Mouse (Mus musculus): ENCODE measurements around the gene Slc5a1. TPM values are rescaled to one million over a fixed set of nuclear protein-coding genes. Genes with fewer than 3 reads are reported as not detected.

Gene Slc5a1
- polyA plus RNA-seq, 1 experiment: not detected

DNA sequence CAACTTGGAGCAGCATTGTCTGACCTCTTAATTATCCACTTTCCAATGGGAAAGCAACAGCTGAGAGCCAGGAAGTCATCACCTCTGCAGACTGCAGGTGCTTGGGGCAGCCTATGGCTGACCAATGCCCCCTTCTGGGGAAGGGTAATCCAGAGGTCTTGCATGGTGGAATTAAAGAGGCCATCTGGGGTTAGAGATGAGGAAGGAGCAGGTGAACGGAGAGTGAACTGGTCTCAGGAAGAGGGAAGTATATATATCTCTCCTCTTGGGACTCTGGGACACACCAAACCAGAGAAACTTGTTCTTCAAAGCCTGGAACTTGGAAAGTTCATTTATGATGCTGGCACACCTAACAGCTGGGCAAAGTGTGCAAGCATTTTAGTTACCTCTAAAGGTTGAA lies 857 bp downstream of the Slc5a1 start:
- H3K4me3 ChIP-seq (ENCODE audit: insufficient read depth, low read length): no peak overlapping the region
- TF ChIP-seq CTCF (IDR thresholded peaks at IDR 0.05; ENCODE audit: extremely low read depth, insufficient read depth, low read length) (no peak), POLR2A (IDR thresholded peaks at IDR 0.05; ENCODE audit: extremely low read depth, insufficient read depth, low read length) (no peak)
- H3K4me1 ChIP-seq (ENCODE audit: control insufficient read depth, insufficient read depth, low read length): no peaks in the 10 kb centered on the region
- H3K27ac ChIP-seq (ENCODE audit: insufficient read depth, low read length): no peak overlapping the region

DNA sequence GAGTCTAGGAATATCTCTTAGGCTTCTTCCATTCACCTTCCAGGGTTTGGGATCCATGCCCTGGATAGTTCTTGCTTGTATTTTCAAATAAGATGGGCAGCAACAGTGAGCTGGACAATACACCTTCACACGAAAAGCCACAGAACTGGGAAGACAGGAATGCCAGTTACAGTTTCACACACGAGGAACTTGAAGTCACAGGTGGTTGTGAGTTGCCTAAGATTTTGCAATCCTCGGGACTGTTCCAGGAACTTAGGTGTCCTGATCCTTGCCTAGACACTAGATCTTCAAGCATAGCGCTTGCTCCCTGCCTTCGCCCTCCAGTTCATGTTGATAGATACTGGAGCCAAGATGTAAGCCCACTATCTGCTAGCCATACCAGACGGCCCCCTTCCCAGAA lies 1.6 kb downstream of the Slc5a1 start:
- Histone ChIP-seq H3K27ac (ENCODE audit: insufficient read depth, low read length) (no peak overlapping the region), H3K4me1 (ENCODE audit: control insufficient read depth, insufficient read depth, low read length) (no peaks in the 10 kb centered on the region), H3K4me3 (ENCODE audit: insufficient read depth, low read length) (no peak overlapping the region)
- no peak for TF ChIP-seq CTCF (IDR thresholded peaks at IDR 0.05; ENCODE audit: extremely low read depth, insufficient read depth, low read length)
- TF ChIP-seq POLR2A (IDR thresholded peaks at IDR 0.05; ENCODE audit: extremely low read depth, insufficient read depth, low read length): no peak

DNA sequence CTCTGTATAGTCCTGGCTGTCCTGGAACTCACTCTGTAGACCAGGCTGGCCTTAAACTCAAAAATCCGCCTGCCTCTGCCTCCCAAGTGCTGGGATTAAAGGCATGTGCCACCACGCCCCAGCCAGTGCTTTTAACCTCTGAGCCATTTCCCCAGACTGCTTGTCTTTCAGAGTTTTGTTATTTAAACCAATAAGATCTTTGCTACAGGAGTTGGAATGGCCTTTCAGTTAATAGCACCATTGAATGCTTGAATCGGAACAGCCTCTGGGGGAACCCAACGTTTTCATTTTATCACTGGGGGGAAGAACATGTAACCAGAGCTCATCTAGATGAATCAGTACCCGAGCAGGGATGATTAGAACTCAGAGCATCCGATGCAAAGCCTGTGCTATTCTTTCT lies 3.0 kb downstream of the Slc5a1 start:
- H3K4me1 ChIP-seq (ENCODE audit: control insufficient read depth, insufficient read depth, low read length): no peaks in the 10 kb centered on the region
- no peak for TF ChIP-seq POLR2A (IDR thresholded peaks at IDR 0.05; ENCODE audit: extremely low read depth, insufficient read depth, low read length)
- no peak for TF ChIP-seq CTCF (IDR thresholded peaks at IDR 0.05; ENCODE audit: extremely low read depth, insufficient read depth, low read length)
- H3K27ac ChIP-seq (ENCODE audit: insufficient read depth, low read length): no peak overlapping the region
- H3K4me3 ChIP-seq (ENCODE audit: insufficient read depth, low read length): no peak overlapping the region

DNA sequence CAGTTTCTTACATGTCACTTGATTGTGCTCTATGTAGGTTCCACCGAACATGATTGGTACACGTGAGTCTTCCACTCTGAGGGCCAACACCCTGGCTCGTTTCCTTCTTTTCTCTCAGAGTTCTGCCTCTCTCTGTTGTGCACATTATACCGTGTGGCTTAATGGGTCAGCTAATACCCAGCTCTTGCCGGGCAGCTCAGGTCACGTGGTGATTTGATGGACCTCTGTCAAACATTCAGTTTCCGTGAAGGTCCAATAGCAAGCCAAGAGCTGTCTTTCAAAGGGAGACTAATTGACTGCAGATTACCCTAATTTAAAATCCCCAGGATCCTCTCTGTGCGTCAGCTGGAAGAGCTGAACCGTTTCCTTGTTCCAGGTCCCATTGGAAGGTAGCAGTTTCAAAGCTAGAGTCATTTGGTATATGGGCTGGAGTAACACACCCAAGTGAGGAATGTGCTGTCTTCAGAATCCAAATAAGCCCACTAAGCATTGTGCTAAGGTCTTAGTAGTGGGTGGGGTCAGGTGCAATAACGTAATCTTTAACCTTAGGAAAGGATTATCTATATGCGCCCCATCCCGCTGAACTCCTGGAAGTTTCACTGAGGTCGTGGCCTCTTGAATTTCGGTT lies 3.9 kb downstream of the Slc5a1 start:
- Histone ChIP-seq H3K4me3 (ENCODE audit: insufficient read depth, low read length) (no peak overlapping the region), H3K4me1 (ENCODE audit: control insufficient read depth, insufficient read depth, low read length) (no peaks in the 10 kb centered on the region), H3K27ac (ENCODE audit: insufficient read depth, low read length) (no peak overlapping the region)
- TF ChIP-seq POLR2A (IDR thresholded peaks at IDR 0.05; ENCODE audit: extremely low read depth, insufficient read depth, low read length) (no peak), CTCF (IDR thresholded peaks at IDR 0.05; ENCODE audit: extremely low read depth, insufficient read depth, low read length) (no peak)

DNA sequence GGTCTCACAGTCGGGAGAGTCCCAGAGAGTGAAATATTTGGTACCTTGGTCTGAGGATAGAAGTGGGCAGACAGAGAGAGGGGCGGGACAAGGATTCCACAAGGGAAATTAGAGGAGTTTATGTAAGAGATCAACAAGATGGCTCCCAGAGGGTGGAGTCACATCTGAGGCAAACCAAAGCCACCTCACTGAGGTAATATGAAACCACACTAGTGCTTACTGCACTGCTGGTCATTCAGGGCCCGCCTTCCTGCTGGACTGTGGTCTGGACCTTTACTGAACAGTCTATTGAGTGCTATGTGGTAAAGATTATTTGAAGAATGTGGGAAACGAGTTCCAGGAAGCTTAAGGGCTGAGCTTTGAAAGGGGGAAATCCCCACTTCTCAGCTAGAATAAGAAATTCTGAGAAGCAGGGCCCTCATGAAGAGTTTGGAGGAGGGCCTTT lies 17.9 kb downstream of the Slc5a1 start:
- TF ChIP-seq CTCF (IDR thresholded peaks at IDR 0.05; ENCODE audit: extremely low read depth, insufficient read depth, low read length) (no peak), POLR2A (IDR thresholded peaks at IDR 0.05; ENCODE audit: extremely low read depth, insufficient read depth, low read length) (no peak)
- no peak overlapping the region for H3K4me3 ChIP-seq (ENCODE audit: insufficient read depth, low read length)
- H3K4me1 ChIP-seq (ENCODE audit: control insufficient read depth, insufficient read depth, low read length): no peaks in the 10 kb centered on the region
- H3K27ac ChIP-seq (ENCODE audit: insufficient read depth, low read length): no peak overlapping the region

DNA sequence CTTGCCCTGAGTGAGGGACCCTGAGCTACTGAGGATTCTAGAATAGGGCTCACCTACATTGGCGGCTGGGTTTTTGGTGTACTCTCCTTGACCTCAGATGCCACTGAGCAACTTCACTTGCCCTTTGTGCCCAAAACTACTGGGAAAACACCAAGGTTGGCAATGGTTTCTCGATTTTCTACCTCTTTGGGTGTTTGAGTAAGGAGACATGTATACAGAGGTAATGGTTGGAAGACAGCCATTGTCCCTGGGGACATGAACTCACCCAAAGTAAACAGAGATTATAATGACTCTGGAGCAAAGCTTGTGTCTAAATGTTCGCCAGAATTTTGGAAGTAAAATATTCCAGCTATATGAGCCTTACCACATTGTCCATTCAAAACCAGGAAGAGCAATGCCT lies 19.6 kb downstream of the Slc5a1 start:
- no peak overlapping the region for H3K4me3 ChIP-seq (ENCODE audit: insufficient read depth, low read length)
- H3K4me1 ChIP-seq (ENCODE audit: control insufficient read depth, insufficient read depth, low read length): no peaks in the 10 kb centered on the region
- H3K27ac ChIP-seq (ENCODE audit: insufficient read depth, low read length): no peak overlapping the region
- TF ChIP-seq POLR2A (IDR thresholded peaks at IDR 0.05; ENCODE audit: extremely low read depth, insufficient read depth, low read length) (no peak), CTCF (IDR thresholded peaks at IDR 0.05; ENCODE audit: extremely low read depth, insufficient read depth, low read length) (no peak)

DNA sequence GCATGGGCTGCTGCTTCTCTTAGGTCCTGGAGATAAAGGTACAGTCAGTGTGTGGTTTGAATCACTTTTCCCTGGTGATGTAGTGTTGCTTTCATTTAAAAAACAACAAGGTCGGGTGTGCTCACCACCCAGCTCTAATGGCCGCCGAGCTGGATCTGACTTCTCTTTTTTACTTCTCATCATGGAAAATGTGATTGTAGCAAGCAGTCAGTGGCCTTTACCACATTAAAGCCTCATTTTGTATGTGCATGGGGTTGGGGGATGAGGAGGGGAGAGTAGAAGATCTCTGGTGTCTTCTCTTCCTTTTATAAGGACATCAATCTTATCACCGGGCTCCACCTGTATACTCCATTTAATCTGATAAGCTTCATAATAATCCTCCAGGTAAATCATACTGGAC lies 21.3 kb downstream of the Slc5a1 start:
- TF ChIP-seq CTCF (IDR thresholded peaks at IDR 0.05; ENCODE audit: extremely low read depth, insufficient read depth, low read length) (no peak), POLR2A (IDR thresholded peaks at IDR 0.05; ENCODE audit: extremely low read depth, insufficient read depth, low read length) (no peak)
- H3K4me1 ChIP-seq (ENCODE audit: control insufficient read depth, insufficient read depth, low read length): no peaks in the 10 kb centered on the region
- H3K27ac ChIP-seq (ENCODE audit: insufficient read depth, low read length): no peak overlapping the region
- H3K4me3 ChIP-seq (ENCODE audit: insufficient read depth, low read length): no peak overlapping the region

DNA sequence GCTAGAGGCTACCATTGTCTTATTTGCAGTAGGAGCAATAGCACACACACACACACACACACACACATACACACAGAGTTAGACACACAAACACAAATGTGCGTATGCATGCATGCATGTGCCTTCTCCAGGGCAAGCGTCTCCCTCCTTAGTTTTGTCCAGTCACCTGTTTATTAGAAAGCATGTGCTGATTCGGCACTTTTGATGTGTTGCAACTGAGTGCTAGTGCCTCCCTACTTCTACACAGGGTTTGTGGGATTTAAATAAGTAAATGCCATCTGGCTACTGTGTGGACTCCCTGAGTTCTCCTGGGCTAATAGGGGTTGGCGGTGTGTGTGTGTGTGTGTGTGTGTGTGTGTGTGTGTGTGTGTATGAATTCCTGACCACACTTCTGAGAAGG lies 30.1 kb downstream of the Slc5a1 start:
- TF ChIP-seq POLR2A (IDR thresholded peaks at IDR 0.05; ENCODE audit: extremely low read depth, insufficient read depth, low read length) (no peak), CTCF (IDR thresholded peaks at IDR 0.05; ENCODE audit: extremely low read depth, insufficient read depth, low read length) (no peak)
- Histone ChIP-seq H3K4me3 (ENCODE audit: insufficient read depth, low read length) (no peak overlapping the region), H3K27ac (ENCODE audit: insufficient read depth, low read length) (no peak overlapping the region), H3K4me1 (ENCODE audit: control insufficient read depth, insufficient read depth, low read length) (no peaks in the 10 kb centered on the region)

DNA sequence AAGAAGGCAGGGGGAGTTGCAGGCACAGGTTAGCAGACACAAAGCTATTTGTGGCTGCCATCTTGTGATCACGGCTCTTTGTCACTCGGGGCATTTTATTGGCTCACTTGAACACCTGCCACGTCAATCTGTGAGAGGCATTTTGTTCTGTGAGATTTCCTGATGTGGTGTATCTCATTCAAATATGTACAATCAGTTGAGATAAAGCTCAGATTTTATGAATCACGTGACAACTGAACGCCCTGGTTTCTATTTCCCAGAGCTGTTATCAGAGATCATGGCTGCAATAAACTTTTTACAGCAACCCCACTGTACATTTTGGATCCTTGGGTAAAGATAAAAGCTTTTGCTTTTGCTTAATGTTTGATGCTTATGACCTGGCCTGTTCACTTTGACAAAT lies 31.6 kb downstream of the Slc5a1 start:
- H3K4me1 ChIP-seq (ENCODE audit: control insufficient read depth, insufficient read depth, low read length): no peaks in the 10 kb centered on the region
- no peak overlapping the region for H3K4me3 ChIP-seq (ENCODE audit: insufficient read depth, low read length)

DNA sequence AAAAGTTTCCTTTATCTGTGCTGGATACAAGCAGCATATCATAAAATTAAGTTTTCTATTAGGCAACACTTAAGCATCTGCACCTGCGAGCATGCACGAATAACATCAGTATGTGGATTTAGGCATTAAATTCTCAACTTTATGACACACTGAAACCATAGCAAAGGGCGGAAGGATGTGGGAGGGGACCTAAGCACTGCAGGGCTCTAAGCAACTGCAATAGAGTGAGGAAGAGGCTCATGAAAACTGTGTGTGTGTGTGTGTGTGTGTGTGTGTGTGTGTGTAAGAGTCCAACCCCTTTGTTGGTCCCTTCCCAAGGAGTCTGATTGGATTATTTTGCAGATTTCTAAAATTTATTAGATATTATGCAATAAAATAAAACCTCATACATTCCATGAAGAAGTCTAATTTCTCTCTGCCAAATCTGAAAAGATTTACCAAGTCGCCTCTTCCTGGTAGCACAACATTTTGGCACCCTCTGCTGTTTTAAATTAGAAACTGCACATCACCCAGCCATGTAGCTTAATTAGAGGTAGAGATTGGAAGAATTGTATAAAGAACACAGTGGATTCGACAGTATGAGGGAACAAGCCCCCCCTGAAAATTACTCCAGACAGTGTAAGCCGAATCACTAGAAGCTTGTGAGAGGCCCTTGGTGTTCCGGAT lies 38.9 kb downstream of the Slc5a1 start:
- Histone ChIP-seq H3K4me3 (ENCODE audit: insufficient read depth, low read length) (no peak overlapping the region), H3K27ac (ENCODE audit: insufficient read depth, low read length) (no peak overlapping the region), H3K4me1 (ENCODE audit: control insufficient read depth, insufficient read depth, low read length) (no peaks in the 10 kb centered on the region)
- TF ChIP-seq CTCF (IDR thresholded peaks at IDR 0.05; ENCODE audit: extremely low read depth, insufficient read depth, low read length) (peak; percentile 36; the same call in 1 of the 2 replicates), POLR2A (IDR thresholded peaks at IDR 0.05; ENCODE audit: extremely low read depth, insufficient read depth, low read length) (no peak)

More for the DNA sequence above, 31.6 kb downstream of the Slc5a1 start:
- TF ChIP-seq CTCF (IDR thresholded peaks at IDR 0.05; ENCODE audit: extremely low read depth, insufficient read depth, low read length) (no peak), POLR2A (IDR thresholded peaks at IDR 0.05; ENCODE audit: extremely low read depth, insufficient read depth, low read length) (no peak)
- H3K27ac ChIP-seq (ENCODE audit: insufficient read depth, low read length): no peak overlapping the region

All from cortical plate, adult 2 months (tissue).